Mouse (Mus musculus) kidney, adult 2 months (tissue): ENCODE measurements around the gene H2-Eb2. TPM values are rescaled to one million over a fixed set of nuclear protein-coding genes. Genes with fewer than 3 reads are reported as not detected.
A peak's percentile ranks its signal among the peaks of the same experiment; 100 is the strongest.

ENCODE experiments used
- DNase-seq: peaks from one replicate; pipeline ENCODE4 v3.0.0; 2021
- H3K27ac ChIP-seq: fragments of 200-500 bp; 2 replicates; pipeline ENCODE4 v1.5.1; 2012; ENCODE audit warnings: low read depth, low read length, control low read depth, inconsistent platforms; ENCODE audit not compliant: insufficient read depth
- H3K27me3 ChIP-seq: fragments of 200-500 bp; replicated peaks from 2 replicates; pipeline ENCODE4 v1.6.1; 2012; ENCODE audit warnings: mild to moderate bottlenecking, moderate library complexity, low read length, inconsistent platforms; ENCODE audit not compliant: control insufficient read depth, insufficient read depth
- H3K36me3 ChIP-seq: fragments of 200-500 bp; 2 replicates; pipeline ENCODE4 v1.6.1; 2012; ENCODE audit warnings: mild to moderate bottlenecking, moderate library complexity, low read length, inconsistent platforms; ENCODE audit not compliant: control insufficient read depth, insufficient read depth
- H3K4me1 ChIP-seq: fragments of 200-500 bp; 2 replicates; pipeline ENCODE4 v1.6.1; 2011; ENCODE audit warnings: low read length; ENCODE audit not compliant: control insufficient read depth, insufficient read depth
- H3K4me3 ChIP-seq: fragments of 200-500 bp; 2 replicates; pipeline ENCODE4 v1.5.1; 2011; ENCODE audit warnings: mild to moderate bottlenecking, low read depth, low read length, control low read depth; ENCODE audit not compliant: insufficient read depth
- CTCF ChIP-seq: fragments of 200-500 bp; conservative IDR thresholded peaks from 2 replicates; pipeline ENCODE4 v1.5.1; 2011; ENCODE audit warnings: low read depth, mild to moderate bottlenecking, control low read depth, low read length, moderate library complexity, mixed read lengths; ENCODE audit not compliant: insufficient read depth, insufficient read length
- POLR2A ChIP-seq: fragments of 200-500 bp; IDR thresholded peaks from one replicate; pipeline ENCODE4 v1.6.1; 2011; ENCODE audit warnings: low read depth, low read length, control low read depth
- WGBS: fragments of 180-500 bp; shearing (Covaris S2); methylation state at CpG from one replicate; pipeline ENCODE4 v1.1.7; 2018; 5-methylcytosine and 5-hydroxymethylcytosine counted together
- polyA plus RNA-seq: library from polyadenylated mRNA; depleted of rRNA; stranded (reverse); fragments of >200 nt; gene quantifications from 2 replicates; pipeline ENCODE4 v1.2.3, GENCODE M21; 2012; rRNA removed

The H2-Eb2 gene
- polyA plus RNA-seq, 1 experiment = 0.78 TPM

- 69% methylated on average over 2 of the region's 2 CpGs for WGBS
- Histone ChIP-seq H3K27ac (no peak overlapping the region), H3K27me3 (no peaks in the 10 kb centered on the region), H3K36me3 (no peaks in the 10 kb centered on the region), H3K4me1 (no peaks in the 10 kb centered on the region), H3K4me3 (no peak overlapping the region)
- no peak for DNase-seq
- TF ChIP-seq POLR2A = no peak
- no peak for TF ChIP-seq CTCF
These were observed 61.2 kb downstream of the H2-Eb2 start for GRCm38 (mm10) chr17:34386656-34387055.

- Histone ChIP-seq H3K4me3 (no peak overlapping the region), H3K27ac (no peak overlapping the region), H3K27me3 (no peaks in the 10 kb centered on the region), H3K36me3 (no peaks in the 10 kb centered on the region), H3K4me1 (no peaks in the 10 kb centered on the region)
- TF ChIP-seq CTCF (peak; percentile 81), POLR2A (no peak)
- WGBS = 35% methylated on average over 4 of the region's 4 CpGs
- peak; percentile 61 for DNase-seq
These were observed 63.0 kb downstream of the H2-Eb2 start for GRCm38 (mm10) chr17:34388513-34388912.

Other genes starting within 250 kb of the H2-Eb2 start
- 3.1 and 8.5 TPM in 2 replicates for gene H2-Oa, start 233.3 kb upstream of the H2-Eb2 start, polyA plus RNA-seq
- 30.1 and 37.1 TPM in 2 replicates for gene H2-DMa, start 206.1 kb upstream of the H2-Eb2 start, polyA plus RNA-seq
- gene Brd2, start 203.0 kb upstream of the H2-Eb2 start, polyA plus RNA-seq = 110 and 117 TPM in 2 replicates
- 3.2 and 15.6 TPM in 2 replicates for gene H2-DMb2, start 182.4 kb upstream of the H2-Eb2 start, polyA plus RNA-seq
- gene H2-DMb1, start 172.6 kb upstream of the H2-Eb2 start, polyA plus RNA-seq = 72.3 and 80.5 TPM in 2 replicates
- gene Tap1, start 138.1 kb upstream of the H2-Eb2 start, polyA plus RNA-seq = 14.5 and 19.4 TPM in 2 replicates
- 21.5 and 32.3 TPM in 2 replicates for gene Psmb9, start 137.9 kb upstream of the H2-Eb2 start, polyA plus RNA-seq
- 34.2 and 58.1 TPM in 2 replicates for gene Psmb8, start 127.9 kb upstream of the H2-Eb2 start, polyA plus RNA-seq
- 25.0 and 29.2 TPM in 2 replicates for gene Tap2, start 122.1 kb upstream of the H2-Eb2 start, polyA plus RNA-seq
- 2.3 and 15.1 TPM in 2 replicates for gene H2-Ob, start 86.8 kb upstream of the H2-Eb2 start, polyA plus RNA-seq
- 419 and 490 TPM in 2 replicates for gene H2-Ab1, start 68.0 kb upstream of the H2-Eb2 start, polyA plus RNA-seq
- 192 and 298 TPM in 2 replicates for gene H2-Aa, start 37.8 kb upstream of the H2-Eb2 start, polyA plus RNA-seq
- 128 and 174 TPM in 2 replicates for gene H2-Eb1, start 19.8 kb upstream of the H2-Eb2 start, polyA plus RNA-seq
- 0.03 and 0.11 TPM in 2 replicates for gene Btnl2, start 29.2 kb downstream of the H2-Eb2 start, polyA plus RNA-seq
- gene Btnl1, start 51.5 kb downstream of the H2-Eb2 start, polyA plus RNA-seq = not detected in 2 replicates
- 0.22 and 1.3 TPM in 2 replicates for gene BC051142, start 73.2 kb downstream of the H2-Eb2 start, polyA plus RNA-seq
- gene Btnl4, start 151.7 kb downstream of the H2-Eb2 start, polyA plus RNA-seq = not detected in 2 replicates
- not detected in 2 replicates for gene Btnl6, start 191.7 kb downstream of the H2-Eb2 start, polyA plus RNA-seq
- 14.4 and 18.4 TPM in 2 replicates for gene Notch4, start 238.6 kb downstream of the H2-Eb2 start, polyA plus RNA-seq